Mouse (Mus musculus) cerebellum, adult 2 months (tissue): ENCODE measurements at regions not wholly inside any gene's neighbourhood (a gene's known extent, or its start where the extent isn't known, plus 50 kb on each side); places are given as distances from the start of the nearest gene placed in this dataset.

Source experiments
- CTCF ChIP-seq: fragments of 200-500 bp; IDR thresholded peaks from 2 replicates; pipeline ENCODE4 v1.5.1; 2011; ENCODE audit warnings: low read depth, mild to moderate bottlenecking, control low read depth, low read length, moderate library complexity, borderline replicate concordance; ENCODE audit not compliant: insufficient read depth
- POLR2A ChIP-seq: fragments of 200-500 bp; IDR thresholded peaks from 2 replicates; pipeline ENCODE4 v1.6.1; 2011; ENCODE audit warnings: low read length, control low read depth, borderline replicate concordance; ENCODE audit not compliant: insufficient read depth

GRCm38 (mm10) chr3:31443894-31444293 lies 133.7 kb upstream of the Slc7a14 start:
- TF ChIP-seq CTCF (no peak), POLR2A (no peak)
